Mouse (Mus musculus) B cell, adult 2 months (primary cell): Measurements from ENCODE around the gene Prp2.
"Not testable (repeated sequence)": the region's sequence is repeated elsewhere in the genome, so short reads cannot be mapped to it uniquely, and the experiment has no call there.

ENCODE experiments used
- DNase-seq, 2 experiments: peaks; one replicate each; pipeline ENCODE4 v3.0.0; 2022

Prp2 gene

GRCm38 (mm10) chr6:132595613-132596012 is at the start of gene Prp2:
TSS of gene Prp2 (plus strand) at chr6:132595913.
- DNase-seq, result not testable (repeated sequence)

GRCm38 (mm10) chr6:132569509-132569908 is 26.2 kb upstream of the Prp2 start, which contains the start of gene Prh1:
TSS of gene Prh1 (plus strand) at chr6:132569809.
- not testable (repeated sequence) for DNase-seq

DNA sequence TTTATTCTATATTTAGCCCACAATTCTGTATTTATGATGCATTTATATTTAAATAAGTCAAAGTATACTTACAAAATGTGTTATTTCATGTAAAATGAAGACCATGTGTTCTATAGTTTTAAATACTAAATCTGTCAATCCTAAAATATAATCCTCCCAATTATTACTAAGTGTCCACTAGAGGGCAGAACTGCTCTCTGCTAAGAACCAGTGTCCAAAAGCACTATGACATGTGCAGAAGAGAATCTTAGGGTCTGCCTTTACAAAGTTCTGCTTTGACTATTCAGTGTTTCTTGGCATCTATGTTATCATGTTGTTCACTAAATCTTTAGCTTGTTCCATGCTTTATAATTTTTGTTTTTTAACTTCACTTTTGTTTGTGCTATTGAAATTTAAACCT is 53.7 kb downstream of the Prp2 start:
- DNase-seq, result no peak
